Comparison of ENCODE assay signal across 26 mouse cellular contexts in the genomic region with DNA sequence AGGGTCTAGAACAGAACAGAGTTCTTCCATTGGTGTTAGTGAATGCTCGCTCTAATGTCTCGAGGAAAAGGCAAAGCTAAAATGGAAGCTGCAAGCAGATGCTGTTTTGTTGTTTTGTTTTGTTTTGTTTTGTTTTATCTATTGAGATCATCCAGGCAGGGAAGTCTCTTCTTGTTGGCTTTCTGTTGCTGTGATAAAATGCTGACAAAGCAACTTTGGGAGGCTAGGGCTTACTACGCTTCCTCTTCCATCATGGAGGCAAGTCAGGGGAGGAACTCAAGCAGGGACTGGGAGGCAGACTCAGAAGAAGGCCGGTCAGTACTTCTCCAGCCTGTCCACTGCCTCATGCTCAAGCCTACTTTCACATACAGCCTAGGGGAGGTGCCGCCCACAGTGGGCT. TPM values are rescaled to one million over a fixed set of nuclear protein-coding genes. Genes with fewer than 3 reads are reported as not detected.
"Had no signal": no experiment of that assay in that cellular context is flagged by ENCODE, and none has a peak within 500 bp of the region (broad histone marks: within the 10 kb centered on the region; RNA-seq: fewer than 3 reads in every experiment).

No protein-coding gene starts in this region.

- H3K4me3 ChIP-seq: heart, adult 2 months; heart, embryonic 13.5 days; heart, embryonic 15.5 days; hindbrain, embryonic 13.5 days; hindbrain, embryonic 15.5 days; layer of hippocampus, adult 2 months; left cerebral cortex, adult 2 months; limb, embryonic 10.5 days; limb, embryonic 12.5 days; liver, embryonic 13.5 days had no signal

- H3K9ac ChIP-seq: heart, embryonic 13.5 days; heart, embryonic 15.5 days; hindbrain, embryonic 13.5 days; hindbrain, embryonic 15.5 days; limb, embryonic 12.5 days; liver, embryonic 13.5 days had no signal

- H3K4me1 ChIP-seq: hindbrain, embryonic 13.5 days; hindbrain, embryonic 15.5 days; liver, embryonic 13.5 days had no signal

- ATAC-seq: hindbrain, postnatal 0 days; intestine, embryonic 16.5 days had no signal

- H3K36me3 ChIP-seq: heart, embryonic 13.5 days; heart, embryonic 15.5 days; hindbrain, embryonic 13.5 days; hindbrain, embryonic 15.5 days; limb, embryonic 10.5 days; limb, embryonic 12.5 days; liver, embryonic 13.5 days had no signal

- H3K27me3 ChIP-seq: heart, embryonic 13.5 days; heart, embryonic 15.5 days; hindbrain, embryonic 13.5 days; hindbrain, embryonic 15.5 days; limb, embryonic 12.5 days; liver, embryonic 13.5 days had no signal

- H3K9me3 ChIP-seq: heart, embryonic 15.5 days; hindbrain, embryonic 13.5 days; hindbrain, embryonic 15.5 days; limb, embryonic 10.5 days had no signal

- H3K27ac ChIP-seq: heart, adult 2 months; heart, embryonic 13.5 days; heart, embryonic 15.5 days; hindbrain, embryonic 13.5 days; hindbrain, embryonic 15.5 days; hindbrain, postnatal 0 days; layer of hippocampus, adult 2 months; left cerebral cortex, adult 2 months; limb, embryonic 10.5 days; limb, embryonic 12.5 days; liver, embryonic 13.5 days had no signal

- H3K4me2 ChIP-seq: heart, embryonic 11.5 days; heart, embryonic 13.5 days; heart, embryonic 15.5 days; hindbrain, embryonic 13.5 days; hindbrain, embryonic 15.5 days; limb, embryonic 12.5 days; liver, embryonic 11.5 days; liver, embryonic 13.5 days had no signal

- DNase-seq: gastrocnemius, postnatal 14 days; gastrocnemius, postnatal 36 days; heart, adult 11 months; heart, adult 2 months; heart, postnatal 14 days; heart, postnatal 36 days; kidney, adult 11 months; kidney, adult 8-10 months; kidney, postnatal 10 days; kidney, postnatal 25 days; kidney, postnatal 4 days; liver; liver, embryonic 13.5 days had no signal

RNA-seq across cellular contexts. Expression of gene Kif6, which starts 31.3 kb away (rescaled TPM):
- total RNA-seq: gastrocnemius, adult 18-20 months; gastrocnemius, postnatal 14 days; gastrocnemius, postnatal 36 days had no signal
